Mouse (Mus musculus) retina, postnatal 1 day (tissue): Measurements from ENCODE around the gene Atp5b.
A peak's percentile ranks its signal among the peaks of the same experiment; 100 is the strongest.

Experiments
- DNase-seq: peaks from one replicate; pipeline ENCODE4 v3.0.0-alpha.2; 2012

Atp5b gene

GRCm38 (mm10) chr10:128097587-128097971 is 14.5 kb downstream of the Atp5b start:
- DNase-seq: peak; percentile 80

GRCm38 (mm10) chr10:128110103-128110761 is 27.2 kb downstream of the Atp5b start:
- no peak for DNase-seq

- no peak for DNase-seq
Measured at GRCm38 (mm10) chr10:128111227-128111626, 28.2 kb downstream of the Atp5b start.

GRCm38 (mm10) chr10:128123833-128124232 is 40.8 kb downstream of the Atp5b start:
- no peak for DNase-seq

GRCm38 (mm10) chr10:128124831-128125230 is 41.8 kb downstream of the Atp5b start:
- no peak for DNase-seq

- DNase-seq: no peak
Measured at GRCm38 (mm10) chr10:128125951-128126350, 42.9 kb downstream of the Atp5b start.

- DNase-seq: no peak
Measured at GRCm38 (mm10) chr10:128127497-128127896, 44.4 kb downstream of the Atp5b start.

GRCm38 (mm10) chr10:128128143-128128542 is 45.1 kb downstream of the Atp5b start:
- DNase-seq: no peak

- DNase-seq: no peak
Measured at GRCm38 (mm10) chr10:128131297-128131696, 48.2 kb downstream of the Atp5b start.

GRCm38 (mm10) chr10:128131812-128132211 is 48.7 kb downstream of the Atp5b start:
- DNase-seq: no peak

- no peak for DNase-seq
Measured at GRCm38 (mm10) chr10:128133650-128134332, 50.7 kb downstream of the Atp5b start.

- no peak for DNase-seq
Measured at GRCm38 (mm10) chr10:128135374-128135773, 52.3 kb downstream of the Atp5b start.
